Mouse (Mus musculus) heart, embryonic 16.5 days (tissue): Measurements from ENCODE around the gene Tnrc6a. TPM values are rescaled to one million over a fixed set of nuclear protein-coding genes. Genes with fewer than 3 reads are reported as not detected.

Experiments
- ATAC-seq: fragments of 200-750 bp; cut with Nextera tagmentation; replicated peaks from 2 replicates; pipeline ENCODE4 v1.8.0; 2017; ENCODE audit warnings: moderate number of reproducible peaks; ENCODE audit not compliant: insufficient read depth, low FRiP score; ENCODE audit errors: extremely low read depth
- H3K27ac ChIP-seq: fragments of 300-500 bp; sonication (generic); 2 replicates; pipeline ENCODE4 v1.5.1; 2014; ENCODE audit warnings: mild to moderate bottlenecking, low read length, control low read depth, moderate library complexity
- H3K27me3 ChIP-seq: fragments of 300-500 bp; sonication (generic); 2 replicates; pipeline ENCODE4 v1.6.1; 2014; ENCODE audit warnings: low read length, mixed read lengths; ENCODE audit not compliant: control insufficient read depth, insufficient read depth
- H3K36me3 ChIP-seq: fragments of 300-500 bp; sonication (generic); 2 replicates; pipeline ENCODE4 v1.6.1; 2014; ENCODE audit not compliant: control insufficient read depth, insufficient read depth
- H3K4me1 ChIP-seq: fragments of 300-500 bp; sonication (generic); 2 replicates; pipeline ENCODE4 v1.6.1; 2014; ENCODE audit warnings: low read length, mixed read lengths; ENCODE audit not compliant: control insufficient read depth, insufficient read depth
- H3K4me2 ChIP-seq: fragments of 300-500 bp; sonication (generic); 2 replicates; pipeline ENCODE4 v1.6.1; 2014; ENCODE audit warnings: low read depth, mild to moderate bottlenecking, control low read depth, low read length
- H3K4me3 ChIP-seq: fragments of 300-500 bp; sonication (generic); 2 replicates; pipeline ENCODE4 v1.5.1; 2014; ENCODE audit warnings: mild to moderate bottlenecking, control low read depth, low read length
- H3K9ac ChIP-seq: fragments of 300-500 bp; sonication (generic); 2 replicates; pipeline ENCODE4 v1.6.1; 2014; ENCODE audit warnings: low read length, control low read depth
- H3K9me3 ChIP-seq: fragments of 300-500 bp; sonication (generic); replicated peaks from 2 replicates; pipeline ENCODE4 v1.6.1; 2016; ENCODE audit warnings: low read length; ENCODE audit not compliant: control insufficient read depth
- WGBS: fragments of 180-500 bp; shearing (Covaris S2); extraction: QIAGEN DNeasy Blood & Tissue Kit; methylation state at CpG from one replicate; pipeline ENCODE4 v1.1.7; 2014; 5-methylcytosine and 5-hydroxymethylcytosine counted together
- polyA plus RNA-seq: library from polyadenylated mRNA; unstranded; fragments of >200 nt; fragmentation: Nextera tagmentation; extraction: Ambion mirVana; gene quantifications from 2 replicates; pipeline ENCODE4 v1.2.1, GENCODE M21; 2015

Tnrc6a gene
- polyA plus RNA-seq, 1 experiment from 2014 or later, result 33.2 TPM

- no peak overlapping the region for H3K4me2 ChIP-seq
- no peaks in the 10 kb centered on the region for H3K27me3 ChIP-seq
- H3K4me3 ChIP-seq, result no peak overlapping the region
- no peak overlapping the region for H3K9ac ChIP-seq
- H3K4me1 ChIP-seq, result no peaks in the 10 kb centered on the region
- ATAC-seq, result no peak
- H3K9me3 ChIP-seq, result no peaks in the 10 kb centered on the region
- WGBS, result 66% methylated on average over 13 of the region's 13 CpGs
- H3K27ac ChIP-seq, result no peak overlapping the region
- H3K36me3 ChIP-seq, result no peaks in the 10 kb centered on the region
These were observed 96.3 kb downstream of the Tnrc6a start for GRCm38 (mm10) chr7:123219781-123220632.

- no peak overlapping the region for H3K4me3 ChIP-seq
- H3K9ac ChIP-seq, result no peak overlapping the region
- H3K4me2 ChIP-seq, result no peak overlapping the region
- ATAC-seq, result no peak
- no peaks in the 10 kb centered on the region for H3K27me3 ChIP-seq
- H3K36me3 ChIP-seq, result no peaks in the 10 kb centered on the region
- no peaks in the 10 kb centered on the region for H3K9me3 ChIP-seq
- no peak overlapping the region for H3K27ac ChIP-seq
- WGBS, result 78% methylated on average over 2 of the region's 2 CpGs
- H3K4me1 ChIP-seq, result no peaks in the 10 kb centered on the region
These were observed 96.9 kb downstream of the Tnrc6a start for GRCm38 (mm10) chr7:123220633-123220942.

GRCm38 (mm10) chr7:123224076-123224475 is 100.4 kb downstream of the Tnrc6a start:
- 85% methylated on average over 9 of the region's 9 CpGs for WGBS
- no peak overlapping the region for H3K4me3 ChIP-seq
- no peak overlapping the region for H3K27ac ChIP-seq
- no peak overlapping the region for H3K4me2 ChIP-seq
- no peak for ATAC-seq
- no peaks in the 10 kb centered on the region for H3K4me1 ChIP-seq
- H3K36me3 ChIP-seq, result no peaks in the 10 kb centered on the region
- H3K9me3 ChIP-seq, result no peaks in the 10 kb centered on the region
- no peak overlapping the region for H3K9ac ChIP-seq
- H3K27me3 ChIP-seq, result no peaks in the 10 kb centered on the region

GRCm38 (mm10) chr7:123225159-123225558 is 101.5 kb downstream of the Tnrc6a start:
- Histone ChIP-seq H3K4me3 (no peak overlapping the region), H3K9ac (no peak overlapping the region), H3K36me3 (no peaks in the 10 kb centered on the region), H3K27ac (no peak overlapping the region), H3K4me1 (no peaks in the 10 kb centered on the region), H3K27me3 (no peaks in the 10 kb centered on the region), H3K4me2 (no peak overlapping the region), H3K9me3 (no peaks in the 10 kb centered on the region)
- no peak for ATAC-seq
- WGBS, result 73% methylated on average over 4 of the region's 4 CpGs

GRCm38 (mm10) chr7:123235449-123235848 is 111.8 kb downstream of the Tnrc6a start:
- H3K4me3 ChIP-seq, result no peak overlapping the region
- H3K9ac ChIP-seq, result no peak overlapping the region
- H3K27me3 ChIP-seq, result no peaks in the 10 kb centered on the region
- no peaks in the 10 kb centered on the region for H3K9me3 ChIP-seq
- no peaks in the 10 kb centered on the region for H3K36me3 ChIP-seq
- 17% methylated on average over 4 of the region's 4 CpGs for WGBS
- no peak for ATAC-seq
- no peak overlapping the region for H3K27ac ChIP-seq
- peaks cover 3% of the 10 kb centered on the region; the same call in 1 of the 2 replicates for H3K4me1 ChIP-seq
- H3K4me2 ChIP-seq, result no peak overlapping the region

GRCm38 (mm10) chr7:123238621-123239020 is 114.9 kb downstream of the Tnrc6a start:
- no peak overlapping the region for H3K27ac ChIP-seq
- no peak for ATAC-seq
- H3K27me3 ChIP-seq, result no peaks in the 10 kb centered on the region
- H3K9me3 ChIP-seq, result no peaks in the 10 kb centered on the region
- no peaks in the 10 kb centered on the region for H3K36me3 ChIP-seq
- H3K4me1 ChIP-seq, result peaks cover 7% of the 10 kb centered on the region
- H3K9ac ChIP-seq, result no peak overlapping the region
- WGBS, result 40% methylated on average over 4 of the region's 4 CpGs
- H3K4me2 ChIP-seq, result no peak overlapping the region
- no peak overlapping the region for H3K4me3 ChIP-seq

GRCm38 (mm10) chr7:123240064-123240463 is 116.4 kb downstream of the Tnrc6a start:
- Histone ChIP-seq H3K4me2 (0 out of 2 replicates have a peak overlapping the region, but pooled peaks have one; percentile 6), H3K9me3 (no peaks in the 10 kb centered on the region), H3K36me3 (no peaks in the 10 kb centered on the region), H3K9ac (no peak overlapping the region), H3K27me3 (no peaks in the 10 kb centered on the region), H3K27ac (no peak overlapping the region), H3K4me1 (peaks cover 15% of the 10 kb centered on the region), H3K4me3 (no peak overlapping the region)
- WGBS, result 60% methylated on average over 6 of the region's 6 CpGs
- no peak for ATAC-seq

GRCm38 (mm10) chr7:123242241-123242640 is 118.6 kb downstream of the Tnrc6a start:
- ATAC-seq, result no peak
- no peak overlapping the region for H3K4me3 ChIP-seq
- H3K27me3 ChIP-seq, result no peaks in the 10 kb centered on the region
- no peak overlapping the region for H3K9ac ChIP-seq
- peaks cover 19% of the 10 kb centered on the region for H3K4me1 ChIP-seq
- 88% methylated on average over 7 of the region's 7 CpGs for WGBS
- no peak overlapping the region for H3K4me2 ChIP-seq
- H3K9me3 ChIP-seq, result no peaks in the 10 kb centered on the region
- no peaks in the 10 kb centered on the region for H3K36me3 ChIP-seq
- no peak overlapping the region for H3K27ac ChIP-seq

GRCm38 (mm10) chr7:123244833-123245232 is 121.1 kb downstream of the Tnrc6a start:
- Histone ChIP-seq H3K9me3 (no peaks in the 10 kb centered on the region), H3K27ac (no peak overlapping the region), H3K36me3 (no peaks in the 10 kb centered on the region), H3K9ac (no peak overlapping the region), H3K4me2 (no peak overlapping the region), H3K4me1 (peaks cover 17% of the 10 kb centered on the region), H3K27me3 (no peaks in the 10 kb centered on the region), H3K4me3 (no peak overlapping the region)
- no peak for ATAC-seq
- 24% methylated on average over 1 of the region's 1 CpGs for WGBS
